Mouse (Mus musculus) bone marrow macrophage, adult 2 months (primary cell): ENCODE data around the gene Tspan4.

Experiments used
- CTCF ChIP-seq: IDR thresholded peaks from 2 replicates; pipeline ENCODE4 v1.5.1; 2012; ENCODE audit warnings: low read depth, mild to moderate bottlenecking, low read length, moderate library complexity
- POLR2A ChIP-seq: IDR thresholded peaks from 2 replicates; pipeline ENCODE4 v1.6.1; 2012; ENCODE audit warnings: mild to moderate bottlenecking, low read depth, low read length, borderline replicate concordance

DNA sequence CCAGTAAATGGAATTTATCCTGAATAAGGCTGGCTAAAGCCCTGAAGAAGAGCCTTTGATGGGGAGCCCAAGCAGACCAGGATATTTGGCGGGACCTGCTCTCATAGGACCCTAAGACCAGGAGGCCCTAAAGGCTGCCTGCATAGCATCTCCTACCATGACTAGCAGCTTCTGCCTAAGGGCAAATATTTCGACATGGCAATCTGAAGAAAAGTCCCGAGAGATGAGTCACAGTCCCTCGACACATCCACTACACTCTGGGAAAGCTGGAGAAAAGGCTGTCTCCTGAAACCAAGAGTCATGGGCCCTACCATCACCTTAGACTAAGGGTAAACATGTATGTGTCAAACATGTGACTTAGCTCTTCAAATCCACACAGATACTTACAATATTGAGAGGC is 49.2 kb downstream of the Tspan4 start:
- no peak for TF ChIP-seq CTCF
- no peak for TF ChIP-seq POLR2A
